Mouse (Mus musculus): ENCODE data around the gene Gm11037.
A peak's percentile ranks its signal among the peaks of the same experiment; 100 is the strongest.

The Gm11037 gene

GRCm38 (mm10) chr2:131128636-131129157 is 4.6 kb upstream of the Gm11037 start:
- DNase-seq (ENCODE audit: low spot score), result no peak

DNA sequence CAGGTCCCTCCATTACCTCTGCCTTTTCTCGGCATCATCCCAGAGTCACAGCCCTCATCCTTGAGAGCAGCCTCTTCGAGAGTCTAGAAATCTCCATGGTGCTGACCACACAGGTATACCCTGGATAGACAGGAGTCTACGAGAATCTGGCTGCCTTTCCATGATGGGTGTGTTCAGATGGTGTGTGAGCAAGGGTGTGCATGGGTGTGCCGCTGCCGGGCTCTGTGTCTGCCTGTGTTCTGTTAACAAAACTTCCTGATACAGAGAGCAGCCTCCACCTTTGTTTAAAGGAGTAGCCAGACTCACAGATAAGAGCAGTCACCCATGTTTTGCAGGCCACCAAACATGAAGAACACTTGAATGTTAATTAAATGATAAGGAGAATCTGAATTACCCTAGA is 3.5 kb upstream of the Gm11037 start:
- no peak for DNase-seq (ENCODE audit: low spot score)

DNA sequence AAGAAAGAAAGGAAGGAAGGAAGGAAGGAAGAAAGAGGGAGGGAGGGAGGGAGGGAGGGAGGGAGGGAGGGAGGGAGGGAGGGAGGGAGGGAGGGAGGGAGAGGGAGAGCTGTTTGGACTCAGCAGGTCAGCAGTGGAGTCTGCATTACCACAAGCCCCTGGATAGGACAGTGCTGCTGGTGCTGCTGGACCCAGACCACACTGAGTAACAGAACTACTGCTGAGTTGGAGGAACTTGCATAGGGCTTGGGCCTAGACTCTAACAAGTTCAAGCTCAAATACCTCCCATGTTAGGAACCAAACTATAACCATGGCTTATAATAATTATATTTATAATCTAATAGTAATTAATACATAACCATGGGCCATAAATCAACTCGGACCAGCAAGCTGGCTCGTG is 2.4 kb upstream of the Gm11037 start:
- no peak for DNase-seq (ENCODE audit: low spot score)

DNA sequence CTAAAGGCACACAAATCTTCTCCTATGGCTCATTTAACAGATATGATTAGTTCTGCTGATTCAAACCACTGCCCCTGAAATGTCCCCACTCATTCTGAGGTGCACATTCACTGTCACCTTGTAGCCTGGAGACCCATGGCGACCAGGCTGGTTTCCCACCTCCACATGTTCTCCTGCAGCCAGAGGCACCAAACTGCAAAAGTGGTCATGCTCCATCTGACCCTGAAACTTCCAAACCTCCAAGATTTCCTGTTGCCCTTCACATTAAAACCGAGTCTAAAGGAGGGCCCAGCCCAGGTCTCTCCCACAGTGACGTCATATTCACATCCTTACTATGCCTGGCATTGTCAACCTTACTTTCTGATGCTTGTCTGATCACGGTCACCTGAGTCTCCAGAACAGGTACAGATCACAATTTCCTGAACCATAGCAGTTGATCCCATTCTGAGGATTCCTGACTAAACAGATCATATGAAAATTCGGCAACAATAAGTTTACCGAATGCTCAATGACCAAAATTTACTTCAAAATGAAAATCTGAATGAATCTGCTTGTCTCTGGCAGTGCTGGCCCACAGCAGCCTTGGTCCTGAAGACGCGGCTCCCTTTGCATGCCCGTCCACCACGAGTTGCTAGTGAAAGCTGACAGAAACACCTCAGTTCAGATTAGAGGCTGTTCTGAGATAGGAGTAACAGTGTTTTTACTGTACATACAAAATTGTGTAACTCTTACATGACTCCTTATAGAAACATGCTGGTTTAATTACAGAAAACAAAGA is 997 bp upstream of the Gm11037 start:
- no peak for DNase-seq (ENCODE audit: low spot score)

DNA sequence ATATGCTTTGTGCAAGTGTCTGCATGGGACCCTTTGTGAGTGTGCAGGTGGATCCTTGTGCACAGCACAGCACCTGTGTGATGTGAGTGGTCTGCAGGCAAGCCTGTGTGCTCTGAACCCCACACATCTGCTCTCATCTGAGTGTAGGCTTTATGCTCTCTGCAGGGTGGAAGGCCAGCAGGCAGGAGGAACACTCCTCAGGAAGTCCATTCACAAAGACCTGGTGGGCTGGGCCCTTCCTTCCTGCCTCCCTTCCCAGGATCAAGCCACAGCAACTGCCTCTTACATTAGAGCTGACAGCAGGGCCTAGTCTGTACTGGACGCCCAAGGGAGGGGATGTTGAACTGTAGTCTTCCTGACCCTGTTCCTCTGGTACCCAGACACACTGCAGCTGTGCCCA is 1.1 kb downstream of the Gm11037 start:
- DNase-seq (ENCODE audit: low spot score), result no peak

- no peak for DNase-seq (ENCODE audit: low spot score)
Observed at GRCm38 (mm10) chr2:131134826-131135400, 1.6 kb downstream of the Gm11037 start.

DNA sequence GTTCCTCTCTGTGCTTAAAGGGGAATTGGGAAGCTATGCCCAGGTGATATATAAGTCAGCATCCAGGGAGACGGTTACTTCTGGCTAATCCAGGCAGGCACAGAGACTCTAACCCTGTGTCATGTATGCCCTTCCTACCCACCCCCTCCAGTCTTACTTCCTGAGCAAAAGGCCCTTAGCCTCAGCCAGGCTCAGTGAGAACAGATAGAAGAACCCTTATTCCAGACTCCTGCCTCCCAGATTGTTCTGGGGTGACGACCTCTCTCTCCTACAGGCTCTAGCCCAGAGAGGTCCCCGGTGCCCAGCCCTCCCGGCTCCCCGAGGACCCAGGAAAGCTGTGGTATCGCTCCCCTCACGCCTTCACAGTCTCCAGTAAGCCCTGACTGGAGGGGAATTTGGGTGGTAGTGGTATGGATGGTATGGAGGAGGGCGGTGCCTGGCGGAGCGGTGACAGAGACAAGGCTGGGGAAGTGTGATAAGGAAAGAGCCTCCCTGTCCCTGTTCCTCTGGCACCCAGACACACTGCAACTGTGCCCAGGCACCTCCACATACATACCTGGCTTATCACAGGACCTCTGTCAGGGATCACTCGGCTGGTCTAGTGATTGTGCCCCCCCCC is 2.3 kb downstream of the Gm11037 start:
- no peak for DNase-seq (ENCODE audit: low spot score)

DNA sequence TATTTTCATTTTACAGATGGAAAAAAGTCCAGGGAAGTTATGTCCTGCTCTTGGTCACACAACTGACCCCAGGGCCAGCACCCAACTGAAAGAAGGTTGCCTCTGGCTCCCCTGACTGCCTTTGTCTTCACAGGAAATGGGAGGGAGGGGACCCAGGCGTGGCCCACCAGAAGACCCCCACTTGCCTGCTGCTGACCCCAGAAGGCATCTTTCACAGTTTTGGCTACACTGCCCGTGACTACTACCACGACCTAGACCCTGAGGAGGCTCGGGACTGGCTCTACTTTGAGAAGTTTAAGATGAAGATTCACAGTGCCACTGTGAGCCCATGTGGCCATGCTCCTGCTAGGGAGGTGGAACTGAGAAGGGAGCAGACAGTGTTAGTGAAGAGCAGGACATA is 5.0 kb downstream of the Gm11037 start:
- DNase-seq (ENCODE audit: low spot score), result no peak

DNA sequence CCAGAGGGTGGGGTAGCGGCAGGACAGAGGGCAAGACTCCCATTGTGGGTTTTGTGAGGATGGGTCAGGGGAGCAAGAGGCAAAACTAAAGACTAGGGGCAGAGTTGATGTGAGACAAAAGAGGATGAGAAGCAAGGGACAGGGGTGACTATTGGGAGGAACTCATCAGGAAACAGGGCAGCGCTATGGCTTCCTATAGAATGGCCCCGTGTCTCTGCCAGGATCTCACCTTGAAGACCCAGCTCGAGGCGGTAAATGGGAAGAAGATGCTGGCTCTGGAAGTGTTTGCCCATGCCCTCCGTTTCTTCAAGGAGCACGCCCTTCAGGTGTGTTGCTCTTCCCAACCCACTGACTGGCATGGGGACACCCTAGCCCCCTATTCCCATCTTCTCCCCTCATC is 5.5 kb downstream of the Gm11037 start:
- DNase-seq (ENCODE audit: low spot score), result no peak

DNA sequence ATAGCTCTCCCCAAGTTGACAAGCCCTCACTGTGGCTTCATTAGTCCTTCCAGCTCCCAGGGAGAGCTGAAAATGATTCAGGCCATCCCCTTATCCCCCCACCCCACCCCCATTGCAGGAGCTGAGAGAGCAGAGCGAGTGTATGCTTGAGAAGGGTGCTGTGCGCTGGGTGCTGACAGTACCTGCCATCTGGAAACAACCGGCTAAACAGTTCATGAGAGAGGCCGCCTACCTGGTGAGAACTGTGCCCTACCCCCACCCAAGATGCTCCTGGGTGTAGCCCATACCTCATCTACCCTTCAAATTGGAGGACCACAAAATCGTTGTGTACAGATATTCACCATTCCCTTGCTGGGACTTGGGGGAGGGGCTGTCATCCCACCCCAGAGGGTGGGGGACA is 6.0 kb downstream of the Gm11037 start:
- no peak for DNase-seq (ENCODE audit: low spot score)

DNA sequence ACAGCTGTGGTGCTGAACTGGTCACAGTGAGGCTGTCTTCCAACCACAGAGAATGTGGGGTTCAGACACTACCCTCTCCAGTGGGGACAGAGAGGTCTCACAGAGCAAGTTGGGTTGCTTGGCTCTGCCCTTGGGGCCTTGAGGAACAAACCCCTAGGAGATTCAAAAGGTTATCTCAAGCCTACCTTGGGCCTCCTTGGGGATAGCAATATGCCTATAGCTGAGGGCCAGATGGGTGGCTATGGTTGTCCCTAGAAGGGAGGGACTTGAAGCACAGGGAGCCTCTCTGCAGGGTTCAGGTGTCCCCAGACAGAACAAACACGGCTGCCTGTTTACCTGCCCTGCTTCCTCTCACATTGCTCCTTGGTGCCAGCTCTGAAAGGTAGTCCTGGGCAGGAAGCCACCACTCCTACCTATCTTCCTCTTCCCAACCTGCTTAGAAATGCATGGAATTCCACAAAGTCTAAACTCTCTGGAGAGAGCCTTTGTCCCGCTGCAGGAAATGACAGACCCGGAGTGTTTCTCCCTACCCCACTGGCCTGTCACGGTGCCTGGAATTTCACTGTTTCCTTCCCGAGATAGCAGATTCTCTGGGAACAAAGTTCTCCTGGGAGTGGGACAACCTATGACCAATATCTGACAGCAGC is 6.7 kb downstream of the Gm11037 start:
- DNase-seq (ENCODE audit: low spot score), result no peak

DNA sequence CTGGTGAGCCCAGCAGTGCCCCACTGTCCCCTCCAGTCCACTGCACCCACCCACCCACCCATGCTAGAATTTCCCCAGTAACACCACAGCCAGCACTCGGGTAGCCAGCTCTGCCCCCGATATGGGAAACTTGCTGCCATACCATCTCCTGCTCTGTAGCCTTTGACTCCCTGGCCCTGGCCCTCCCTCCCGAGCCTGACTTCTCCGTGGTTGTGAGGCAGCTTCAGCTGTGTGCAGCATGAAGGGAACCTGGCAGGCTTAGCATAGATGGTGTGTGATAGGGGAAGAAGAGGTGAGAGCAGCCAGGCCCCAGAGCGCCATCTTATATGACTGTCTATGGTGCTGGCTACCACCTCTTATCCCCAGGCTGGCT is 7.2 kb downstream of the Gm11037 start:
- no peak for DNase-seq (ENCODE audit: low spot score)

DNA sequence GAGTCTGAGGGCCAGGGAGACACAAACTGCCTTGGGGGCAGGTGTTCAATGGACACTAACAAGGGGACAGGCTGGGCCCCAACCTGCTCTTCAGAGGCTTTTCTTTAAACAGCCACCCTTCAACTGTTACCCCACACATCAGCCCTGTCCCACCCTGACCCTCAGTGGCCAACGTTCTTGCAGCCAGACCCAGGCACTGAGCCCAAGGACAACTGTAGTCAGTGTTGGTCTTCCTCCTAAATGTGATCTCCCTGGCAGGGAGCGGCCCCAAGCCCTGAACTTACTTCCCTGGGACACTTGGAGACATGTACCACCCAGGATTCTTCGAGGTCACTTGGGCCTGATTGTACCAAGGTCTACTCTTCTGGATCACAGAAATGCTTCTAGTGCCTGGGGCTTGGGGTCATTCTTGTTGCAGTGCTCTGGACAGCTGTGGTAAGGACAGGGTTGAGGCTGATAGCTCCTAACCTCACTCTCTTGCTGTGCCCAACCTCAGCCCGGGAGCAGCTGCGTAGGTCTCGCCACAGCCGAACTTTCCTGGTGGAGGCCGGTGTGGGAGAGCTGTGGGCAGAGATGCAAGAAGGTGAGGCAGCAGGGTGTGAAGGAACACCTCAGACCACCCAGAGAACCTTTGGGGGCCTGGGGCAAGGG is 8.2 kb downstream of the Gm11037 start:
- no peak for DNase-seq (ENCODE audit: low spot score)

DNA sequence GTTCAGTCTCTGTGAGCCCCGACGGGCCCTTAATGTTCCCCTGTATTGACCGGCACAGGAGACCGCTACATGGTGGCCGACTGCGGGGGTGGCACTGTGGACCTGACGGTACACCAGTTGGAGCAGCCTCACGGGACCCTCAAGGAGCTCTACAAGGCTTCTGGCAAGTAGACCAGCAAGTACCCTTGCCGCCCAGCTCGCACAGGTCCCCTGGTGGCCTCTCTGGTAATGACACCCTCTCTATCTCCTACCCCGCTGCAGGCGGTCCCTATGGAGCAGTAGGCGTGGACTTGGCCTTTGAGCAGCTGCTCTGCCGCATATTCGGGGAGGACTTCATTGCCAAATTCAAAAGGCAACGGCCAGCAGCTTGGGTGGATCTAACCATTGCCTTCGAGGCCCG is 9.3 kb downstream of the Gm11037 start:
- peak; percentile 80 for DNase-seq (ENCODE audit: low spot score)

DNA sequence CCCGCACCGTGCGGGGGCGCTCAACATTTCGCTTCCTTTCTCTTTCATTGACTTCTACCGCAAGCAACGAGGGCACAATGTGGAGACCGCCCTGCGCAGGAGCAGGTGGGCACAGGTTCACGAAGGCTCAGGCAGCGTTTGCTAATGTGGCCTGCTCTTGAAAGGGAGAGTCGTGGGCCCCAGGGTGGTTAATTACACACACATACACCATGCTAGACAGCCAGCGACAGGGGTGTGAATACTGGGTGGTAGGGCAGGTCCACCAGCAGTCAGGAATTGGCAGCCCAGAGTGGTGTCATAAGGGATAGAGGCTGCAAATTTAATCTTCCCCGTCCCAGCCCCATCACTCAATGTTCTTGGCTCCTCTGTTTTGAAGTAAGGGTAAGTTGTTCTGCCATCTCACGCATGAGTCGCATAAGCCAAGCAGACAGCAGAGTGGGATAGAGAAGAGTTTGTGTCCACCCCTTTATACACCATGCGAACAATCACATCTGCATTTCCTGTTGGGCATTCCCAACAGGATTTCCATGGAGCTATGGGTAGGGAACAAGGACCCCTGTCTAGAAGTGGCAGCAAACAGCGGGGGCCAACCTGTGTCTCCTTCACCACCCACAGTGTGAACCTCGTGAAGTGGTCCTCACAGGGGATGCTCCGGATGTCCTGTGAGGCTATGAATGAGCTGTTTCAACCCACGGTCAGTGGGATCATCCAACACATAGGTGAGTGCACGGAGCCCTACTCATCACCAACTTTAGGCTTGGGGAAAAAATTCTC is 9.9 kb downstream of the Gm11037 start:
- DNase-seq (ENCODE audit: low spot score), result no peak

GRCm38 (mm10) chr2:131145121-131145520 is 11.8 kb downstream of the Gm11037 start:
- no peak for DNase-seq (ENCODE audit: low spot score)

GRCm38 (mm10) chr2:131145536-131145935 is 12.2 kb downstream of the Gm11037 start:
- no peak for DNase-seq (ENCODE audit: low spot score)

DNA sequence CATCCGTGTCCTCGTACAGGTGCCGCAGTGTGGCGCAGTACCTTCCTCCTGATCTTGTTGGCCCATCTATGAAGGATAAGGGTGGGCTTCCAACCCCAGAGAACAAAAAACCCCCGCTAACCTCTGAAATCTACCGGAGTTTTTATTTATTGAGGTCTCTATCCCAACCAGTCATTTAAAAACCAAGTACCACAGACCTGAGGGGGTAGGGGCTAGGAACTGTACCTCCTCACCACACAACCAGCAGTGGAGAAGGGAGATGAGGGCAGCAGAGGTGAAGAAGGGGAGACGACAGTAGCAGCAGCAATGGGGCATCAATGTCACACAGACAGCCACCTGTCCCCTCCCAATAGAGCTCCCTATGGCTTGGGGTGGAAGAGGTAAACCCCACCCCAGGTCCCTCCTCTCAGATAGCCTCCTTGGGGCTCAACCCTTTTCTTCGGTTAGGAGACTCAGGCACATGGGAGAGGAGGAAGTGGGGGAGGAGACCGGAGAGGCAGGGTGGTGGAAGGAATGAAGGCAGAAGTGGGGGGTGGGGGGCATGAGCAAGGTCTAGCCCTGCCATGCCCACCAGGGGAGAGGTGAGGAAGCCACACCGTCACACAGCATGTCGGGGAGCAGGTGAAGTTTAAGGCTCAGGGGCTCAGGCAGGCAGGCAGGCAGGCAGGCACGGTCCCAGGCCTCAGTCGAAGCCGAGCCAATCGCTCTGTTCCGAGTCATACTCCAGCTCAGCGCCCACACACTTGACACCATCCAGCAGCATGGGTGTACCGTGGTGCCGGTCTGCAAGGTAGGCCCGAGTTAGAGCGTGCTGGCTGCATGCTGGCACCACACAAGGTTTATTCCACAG is 13.1 kb downstream of the Gm11037 start:
- no peak for DNase-seq (ENCODE audit: low spot score)

- no peak for DNase-seq (ENCODE audit: low spot score)
Observed at GRCm38 (mm10) chr2:131147043-131147365, 13.7 kb downstream of the Gm11037 start.

- no peak for DNase-seq (ENCODE audit: low spot score)
Observed at GRCm38 (mm10) chr2:131148353-131149253, 15.3 kb downstream of the Gm11037 start.
